Mouse (Mus musculus) midbrain, embryonic 11.5 days (tissue): ENCODE measurements around the gene Chst3. TPM values are rescaled to one million over a fixed set of nuclear protein-coding genes. Genes with fewer than 3 reads are reported as not detected.

Source experiments
- ATAC-seq: fragments of 200-750 bp; cut with Nextera tagmentation; 2 replicates; pipeline ENCODE4 v1.8.0; 2017; ENCODE audit warnings: moderate TSS enrichment, moderate library complexity; ENCODE audit not compliant: low FRiP score
- DNase-seq: peaks from one replicate; pipeline ENCODE4 v3.0.0; 2015; ENCODE audit warnings: low spot score; ENCODE audit errors: missing footprints
- H3K27ac ChIP-seq: fragments of 300-500 bp; sonication (generic); 2 replicates; pipeline ENCODE4 v1.5.1; 2014; ENCODE audit warnings: low read depth, low read length
- H3K27me3 ChIP-seq: fragments of 300-500 bp; sonication (generic); 2 replicates; pipeline ENCODE4 v1.6.1; 2014; ENCODE audit warnings: mild to moderate bottlenecking, low read length, moderate library complexity, mixed read lengths; ENCODE audit not compliant: control insufficient read depth, insufficient read depth
- H3K36me3 ChIP-seq: fragments of 300-500 bp; sonication (generic); 2 replicates; pipeline ENCODE4 v1.6.1; 2014; ENCODE audit warnings: mild to moderate bottlenecking, low read length, moderate library complexity, mixed read lengths; ENCODE audit not compliant: control insufficient read depth, insufficient read depth
- H3K4me1 ChIP-seq: fragments of 300-500 bp; sonication (generic); 2 replicates; pipeline ENCODE4 v1.6.1; 2014; ENCODE audit warnings: low read length; ENCODE audit not compliant: control insufficient read depth, insufficient read depth
- H3K4me2 ChIP-seq: fragments of 300-500 bp; sonication (generic); 2 replicates; pipeline ENCODE4 v1.6.1; 2014; ENCODE audit warnings: mild to moderate bottlenecking, moderate library complexity
- H3K4me3 ChIP-seq: fragments of 300-500 bp; sonication (generic); 2 replicates; pipeline ENCODE4 v1.5.1; 2014; ENCODE audit warnings: low read depth, low read length
- H3K9ac ChIP-seq: fragments of 300-500 bp; sonication (generic); 2 replicates; pipeline ENCODE4 v1.6.1; 2014; ENCODE audit warnings: low read length
- H3K9me3 ChIP-seq: fragments of 300-500 bp; sonication (generic); 2 replicates; pipeline ENCODE4 v1.6.1; 2016; ENCODE audit warnings: low read length; ENCODE audit not compliant: control insufficient read depth
- WGBS: fragments of 180-500 bp; shearing (Covaris S2); extraction: QIAGEN DNeasy Blood & Tissue Kit; methylation state at CpG from one replicate; pipeline ENCODE4 v1.1.7; 2014; 5-methylcytosine and 5-hydroxymethylcytosine counted together
- polyA plus RNA-seq: library from polyadenylated mRNA; unstranded; fragments of >200 nt; fragmentation: Nextera tagmentation; extraction: Ambion mirVana; gene quantifications from 2 replicates; pipeline ENCODE4 v1.2.1, GENCODE M21; 2014

The Chst3 gene
- polyA plus RNA-seq, 1 experiment from 2014 or later, result 1.2 TPM

GRCm38 (mm10) chr10:60173035-60173434 is 46.0 kb downstream of the Chst3 start:
- ATAC-seq, result no peak
- WGBS, result 80% methylated on average over 10 of the region's 10 CpGs

GRCm38 (mm10) chr10:60172306-60172705 is 46.8 kb downstream of the Chst3 start:
- whole genome bisulfite sequencing, result 86% methylated on average over 4 of the region's 4 CpGs
- Histone ChIP-seq H3K27me3 (no peaks in the 10 kb centered on the region), H3K9ac (no peak overlapping the region), H3K27ac (no peak overlapping the region), H3K4me2 (no peak overlapping the region), H3K4me1 (no peaks in the 10 kb centered on the region), H3K36me3 (no peaks in the 10 kb centered on the region), H3K4me3 (no peak overlapping the region), H3K9me3 (no peaks in the 10 kb centered on the region)
- DNase-seq, result peak; percentile 10
- ATAC-seq, result no peak

More at GRCm38 (mm10) chr10:60173035-60173434, 46.0 kb downstream of the Chst3 start:
- H3K9me3 ChIP-seq, result no peaks in the 10 kb centered on the region
- H3K36me3 ChIP-seq, result no peaks in the 10 kb centered on the region
- no peaks in the 10 kb centered on the region for H3K4me1 ChIP-seq
- no peak overlapping the region for H3K4me3 ChIP-seq
- DNase-seq, result peak; percentile 35
- H3K4me2 ChIP-seq, result no peak overlapping the region
- H3K27me3 ChIP-seq, result no peaks in the 10 kb centered on the region
- H3K27ac ChIP-seq, result no peak overlapping the region
- H3K9ac ChIP-seq, result no peak overlapping the region

- H3K9ac ChIP-seq, result no peak overlapping the region
- H3K4me2 ChIP-seq, result no peak overlapping the region
- ATAC-seq, result no peak
- no peaks in the 10 kb centered on the region for H3K9me3 ChIP-seq
- H3K27me3 ChIP-seq, result no peaks in the 10 kb centered on the region
- no peak for DNase-seq
- no peaks in the 10 kb centered on the region for H3K36me3 ChIP-seq
- H3K4me3 ChIP-seq, result no peak overlapping the region
- H3K27ac ChIP-seq, result no peak overlapping the region
- WGBS, result 94% methylated on average over 5 of the region's 5 CpGs
- H3K4me1 ChIP-seq, result no peaks in the 10 kb centered on the region
Observed at GRCm38 (mm10) chr10:60171368-60171767, 47.7 kb downstream of the Chst3 start.

GRCm38 (mm10) chr10:60170326-60171089 is 48.6 kb downstream of the Chst3 start:
- 83% methylated on average over 10 of the region's 10 CpGs for WGBS
- ATAC-seq, result no peak

GRCm38 (mm10) chr10:60168960-60169359 is 50.1 kb downstream of the Chst3 start:
- H3K4me2 ChIP-seq, result no peak overlapping the region
- no peak overlapping the region for H3K9ac ChIP-seq
- H3K4me1 ChIP-seq, result no peaks in the 10 kb centered on the region
- no peaks in the 10 kb centered on the region for H3K9me3 ChIP-seq
- no peak overlapping the region for H3K27ac ChIP-seq
- no peaks in the 10 kb centered on the region for H3K36me3 ChIP-seq
- WGBS, result 71% methylated on average over 3 of the region's 3 CpGs
- H3K4me3 ChIP-seq, result no peak overlapping the region
- no peak for ATAC-seq
- no peak for DNase-seq
- no peaks in the 10 kb centered on the region for H3K27me3 ChIP-seq

More at GRCm38 (mm10) chr10:60170326-60171089, 48.6 kb downstream of the Chst3 start:
- no peaks in the 10 kb centered on the region for H3K36me3 ChIP-seq
- no peaks in the 10 kb centered on the region for H3K27me3 ChIP-seq
- DNase-seq, result peak; percentile 39
- H3K9ac ChIP-seq, result no peak overlapping the region
- H3K4me1 ChIP-seq, result no peaks in the 10 kb centered on the region
- H3K4me3 ChIP-seq, result no peak overlapping the region
- H3K27ac ChIP-seq, result no peak overlapping the region
- H3K9me3 ChIP-seq, result no peaks in the 10 kb centered on the region
- no peak overlapping the region for H3K4me2 ChIP-seq

- ATAC-seq (no peak), DNase-seq (no peak)
- no peak overlapping the region for H3K4me2 ChIP-seq
- H3K9me3 ChIP-seq, result no peaks in the 10 kb centered on the region
- no peak overlapping the region for H3K9ac ChIP-seq
- H3K27me3 ChIP-seq, result no peaks in the 10 kb centered on the region
- H3K4me1 ChIP-seq, result no peaks in the 10 kb centered on the region
- no peak overlapping the region for H3K27ac ChIP-seq
- WGBS, result 83% methylated on average over 2 of the region's 2 CpGs
- H3K4me3 ChIP-seq, result no peak overlapping the region
- no peaks in the 10 kb centered on the region for H3K36me3 ChIP-seq
Observed at GRCm38 (mm10) chr10:60168306-60168705, 50.8 kb downstream of the Chst3 start.

GRCm38 (mm10) chr10:60166068-60166467 is 53.0 kb downstream of the Chst3 start:
- no peak overlapping the region for H3K4me3 ChIP-seq
- no peak overlapping the region for H3K27ac ChIP-seq
- ATAC-seq (no peak), DNase-seq (peak; percentile 45)
- no peak overlapping the region for H3K9ac ChIP-seq
- H3K36me3 ChIP-seq, result no peaks in the 10 kb centered on the region
- no peaks in the 10 kb centered on the region for H3K9me3 ChIP-seq
- no peaks in the 10 kb centered on the region for H3K27me3 ChIP-seq
- 10% methylated on average over 3 of the region's 3 CpGs for WGBS
- no peak overlapping the region for H3K4me2 ChIP-seq
- H3K4me1 ChIP-seq, result no peaks in the 10 kb centered on the region

GRCm38 (mm10) chr10:60164869-60165268 is 54.2 kb downstream of the Chst3 start:
- DNase-seq, result peak; percentile 72
- H3K9me3 ChIP-seq, result no peaks in the 10 kb centered on the region
- H3K4me2 ChIP-seq, result no peak overlapping the region
- no peak for ATAC-seq
- no peaks in the 10 kb centered on the region for H3K27me3 ChIP-seq
- no peak overlapping the region for H3K9ac ChIP-seq
- H3K27ac ChIP-seq, result no peak overlapping the region
- H3K4me1 ChIP-seq, result no peaks in the 10 kb centered on the region
- H3K36me3 ChIP-seq, result no peaks in the 10 kb centered on the region
- no peak overlapping the region for H3K4me3 ChIP-seq
- WGBS, result 89% methylated on average over 1 of the region's 1 CpGs

GRCm38 (mm10) chr10:60162973-60163255 is 56.1 kb downstream of the Chst3 start:
- no peaks in the 10 kb centered on the region for H3K27me3 ChIP-seq
- H3K4me1 ChIP-seq, result no peaks in the 10 kb centered on the region
- no peaks in the 10 kb centered on the region for H3K36me3 ChIP-seq
- no peaks in the 10 kb centered on the region for H3K9me3 ChIP-seq
- no peak overlapping the region for H3K9ac ChIP-seq
- DNase-seq (peak; percentile 39), ATAC-seq (no peak)
- no peak overlapping the region for H3K4me2 ChIP-seq
- no peak overlapping the region for H3K4me3 ChIP-seq
- WGBS, result 90% methylated on average over 6 of the region's 6 CpGs
- H3K27ac ChIP-seq, result no peak overlapping the region
